Comparison of ENCODE assay signal across 8 mouse cellular contexts in genomic region chr7:127588011-127588871, GRCm38 (mm10). TPM values are rescaled to one million over a fixed set of nuclear protein-coding genes. Genes with fewer than 3 reads are reported as not detected.
DNase-seq lines count a peak whose midpoint lies in the region; ATAC-seq lines count a peak whose summit lies in the region.

TSS of gene Ccdc189 (minus strand) at chr7:127588595.
TSS of gene Rnf40 (plus strand) at chr7:127588767.

- H3K27me3 ChIP-seq in hindbrain, embryonic 14.5 days (ENCODE audit: control insufficient read depth, insufficient read depth, low read length) = no peaks in the 10 kb centered on the region

- peak within 1 kb of the TSS; percentile 69 for H3K4me2 ChIP-seq in hindbrain, embryonic 14.5 days (replicated peaks)

- H3K36me3 ChIP-seq in hindbrain, embryonic 14.5 days (replicated peaks; ENCODE audit: control insufficient read depth, insufficient read depth) = peaks cover 51% of the 10 kb centered on the region

- H3K4me3 ChIP-seq in hindbrain, embryonic 14.5 days (replicated peaks; ENCODE audit: low read length) = peak within 1 kb of the TSS; percentile 93

- peaks cover 16% of the 10 kb centered on the region for H3K4me1 ChIP-seq in hindbrain, embryonic 14.5 days (replicated peaks; ENCODE audit: control insufficient read depth, insufficient read depth, low read length)

- under 1% methylated on average over 50 of the region's 50 CpGs for WGBS in hindbrain, embryonic 14.5 days

- ATAC-seq in hindbrain, embryonic 14.5 days (ENCODE audit: low FRiP score) = peak; percentile 97

- H3K9ac ChIP-seq in hindbrain, embryonic 14.5 days = peak within 1 kb of the TSS; percentile 80

- H3K27ac ChIP-seq in hindbrain, embryonic 14.5 days = peak within 1 kb of the TSS; percentile 80

- H3K9me3 ChIP-seq in hindbrain, embryonic 14.5 days (ENCODE audit: control insufficient read depth, low read length) = no peaks in the 10 kb centered on the region

- DNase-seq in R1 (ENCODE audit: low read depth, low spot score) = peak; percentile 100
- peak; percentile 89 to 91 for DNase-seq in cerebellum, postnatal 25 days
- peak; percentile 84 to 91 for DNase-seq in frontal cortex, postnatal 25 days (ENCODE audit: low spot score in 2 of 2)
- peak; percentile 93 for DNase-seq in hindbrain, embryonic 14.5 days (ENCODE audit: low spot score)
- peak; percentile 92 to 95 for DNase-seq in layer of hippocampus, postnatal 36 days
- DNase-seq in lung, postnatal 36 days = peak; percentile 99
- peak; percentile 100 for DNase-seq in retina, postnatal 1 day
- peak; percentile 77 to 93 for DNase-seq in urinary bladder, adult 18-20 months (ENCODE audit: low spot score in 2 of 2)

RNA-seq across cellular contexts. Expression of gene Ccdc189, which starts in this region (rescaled TPM):
- 9.2 and 9.8 TPM in 2 replicates for polyA plus RNA-seq in hindbrain, embryonic 14.5 days (2014; fragmentation: Nextera tagmentation; extraction: Ambion mirVana)
- total RNA-seq in layer of hippocampus, postnatal 36 days (2021) = 1 to 10 TPM; 8.4 to 8.6 TPM

RNA-seq across cellular contexts. Expression of gene Rnf40, which starts in this region (rescaled TPM):
- 37.4 and 40.6 TPM in 2 replicates for polyA plus RNA-seq in hindbrain, embryonic 14.5 days (2014; fragmentation: Nextera tagmentation; extraction: Ambion mirVana)
- 10 to 100 TPM; 64.2 to 66.7 TPM for total RNA-seq in layer of hippocampus, postnatal 36 days (2021)

Comparison
In these comparisons a context has a peak if more than half of its experiments do, and no peak if none do; other contexts are left out.
1. Peak in every context shown above with its lines: DNase-seq, ATAC-seq, H3K4me3 ChIP-seq and H3K27ac ChIP-seq.